Mouse (Mus musculus) T-cell, adult 2 months (primary cell): ENCODE results near the gene Ppox.
A peak's percentile ranks its signal among the peaks of the same experiment; 100 is the strongest.

Experiments used
- DNase-seq: peaks from one replicate; pipeline ENCODE4 v3.0.0; 2022; ENCODE audit warnings: low spot score

Ppox gene

DNA sequence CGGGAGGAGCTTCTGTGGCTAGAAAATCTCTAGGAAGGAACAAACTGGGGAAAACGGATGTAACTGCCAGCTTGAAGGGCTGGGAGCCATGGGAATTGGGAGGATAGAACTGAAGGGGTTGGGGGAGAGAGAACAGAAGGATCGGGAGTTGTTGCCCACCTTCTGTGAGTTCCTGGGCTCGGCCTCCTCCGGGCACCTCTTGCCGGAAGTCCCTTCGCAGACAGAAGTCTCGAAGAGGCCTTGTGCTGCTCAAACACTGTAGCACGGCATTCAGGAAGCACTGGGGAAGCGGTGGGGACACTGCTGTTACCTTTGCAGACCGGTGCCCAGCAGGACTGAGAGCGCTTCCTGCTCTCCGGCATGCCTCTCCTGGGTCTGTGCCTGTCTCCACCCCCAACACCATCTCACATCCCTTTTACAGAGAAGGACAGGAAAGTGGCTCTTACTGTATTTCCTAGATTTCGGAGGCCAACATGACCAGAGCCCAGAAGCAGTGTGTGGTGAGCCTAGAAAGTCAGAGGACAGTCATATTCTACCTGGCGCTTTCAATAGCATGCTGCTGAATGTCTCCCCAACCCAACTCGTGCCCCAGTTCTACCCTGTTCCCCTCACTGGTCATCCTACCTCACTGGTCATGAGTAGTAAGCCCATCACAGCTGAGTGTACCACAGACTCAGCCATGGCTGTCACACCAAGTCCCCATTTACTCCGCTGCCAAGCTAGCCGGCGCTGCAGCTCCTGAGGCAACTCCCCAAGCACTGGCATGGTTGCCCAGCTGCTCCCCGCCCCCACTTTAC is 4.3 kb upstream of the Ppox start:
- no peak for DNase-seq

GRCm38 (mm10) chr1:171284491-171284890 is 3.5 kb upstream of the Ppox start:
- DNase-seq, result no peak

DNA sequence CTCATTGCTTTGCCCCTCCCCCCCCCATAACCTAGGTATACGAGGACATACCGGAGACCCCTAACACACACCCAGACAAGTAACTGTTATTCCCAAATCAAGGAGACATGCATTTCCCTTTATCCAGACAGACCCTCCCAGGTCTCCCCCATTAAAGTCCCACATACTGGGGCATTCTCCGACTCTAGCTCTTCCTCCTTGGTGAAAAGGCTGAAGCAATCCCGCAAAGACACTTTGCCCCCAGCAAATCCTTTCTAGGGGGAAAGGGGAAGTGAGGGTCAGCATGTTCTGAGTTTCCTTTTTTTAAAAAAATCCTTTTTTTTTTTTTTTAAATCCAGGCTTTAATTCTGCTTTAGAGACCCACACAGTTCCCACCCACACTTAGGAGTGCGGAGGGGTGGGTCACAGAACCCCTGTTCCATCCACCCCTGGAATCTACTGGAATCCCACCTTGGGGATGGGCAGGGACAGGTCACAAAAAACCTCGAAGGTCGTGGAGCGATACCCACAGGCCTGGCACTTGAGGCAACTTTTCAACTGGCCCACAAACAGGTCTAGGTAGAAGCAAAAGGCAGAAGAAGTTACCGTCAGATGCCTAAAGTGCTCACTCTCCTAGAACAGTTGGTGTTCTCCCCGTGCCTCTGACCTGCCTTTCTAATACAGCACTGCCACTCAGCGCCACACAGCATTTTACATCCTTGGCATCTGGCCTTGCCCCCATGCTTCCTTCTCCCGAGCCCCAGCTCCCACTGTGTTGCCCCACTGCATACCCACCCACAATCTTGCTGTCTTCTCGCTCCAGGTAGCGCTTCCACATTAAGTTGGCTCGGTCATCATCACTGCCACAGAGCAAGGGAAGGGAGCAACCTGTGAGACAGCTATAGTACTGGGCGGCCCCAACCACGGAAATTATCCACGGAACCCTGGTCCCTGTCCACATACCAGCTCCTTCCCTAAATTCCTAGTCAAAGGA is 2.5 kb upstream of the Ppox start:
- DNase-seq, result no peak

- DNase-seq, result no peak
Observed at GRCm38 (mm10) chr1:171282086-171282805, 1.3 kb upstream of the Ppox start.

DNA sequence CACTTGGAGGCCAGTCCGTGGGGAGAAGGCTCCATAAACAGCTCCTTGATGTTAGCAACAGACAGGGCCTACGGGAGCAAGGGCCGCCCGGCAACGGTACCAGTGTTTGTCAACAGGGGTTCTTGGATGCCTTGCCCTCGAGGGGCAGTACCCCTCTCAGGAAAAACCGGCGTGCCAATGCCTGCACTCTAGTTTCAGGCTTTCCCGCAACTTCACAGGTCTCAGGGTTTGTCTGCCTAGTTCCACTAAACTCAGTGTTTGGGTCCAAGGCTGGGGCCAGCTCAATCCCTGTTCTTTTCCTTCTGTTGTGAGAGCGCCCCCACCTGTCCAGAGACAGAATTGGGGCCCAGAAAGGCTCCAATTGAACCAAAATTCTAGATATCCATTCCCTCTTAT is 540 bp upstream of the Ppox start:
- DNase-seq, result peak; percentile 73

DNA sequence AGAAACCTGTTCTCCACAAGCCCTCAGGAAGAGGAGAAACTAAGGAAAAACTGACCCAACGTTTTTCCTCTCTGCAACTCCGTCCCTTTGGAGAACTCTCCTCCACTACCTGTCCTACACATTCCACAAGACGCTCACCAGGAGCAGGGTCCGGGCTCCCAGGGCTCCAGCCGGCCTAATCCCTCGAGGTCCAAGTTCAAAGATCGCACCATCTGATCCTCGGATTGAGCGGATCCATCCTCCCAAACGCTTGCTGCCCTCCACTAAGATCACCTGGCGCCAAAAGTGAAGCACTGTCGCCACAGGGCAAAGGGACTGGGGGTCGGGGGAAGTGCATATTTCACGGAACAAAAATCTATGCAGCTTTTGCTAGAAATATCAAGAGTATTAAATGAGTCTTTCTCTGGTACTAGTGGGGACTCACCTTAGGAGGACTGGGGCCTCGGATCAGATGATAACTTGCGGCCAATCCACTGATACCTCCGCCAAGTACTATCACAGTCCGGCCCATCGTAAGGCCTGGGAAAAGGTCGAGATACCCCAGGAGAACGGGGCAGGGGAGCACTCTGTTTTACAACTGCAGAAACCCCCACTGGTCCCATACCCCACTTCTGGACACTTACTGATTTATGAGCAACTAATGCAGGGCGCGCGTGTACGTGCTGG is 603 bp downstream of the Ppox start:
- no peak for DNase-seq

- no peak for DNase-seq
Observed at GRCm38 (mm10) chr1:171279721-171280120, 1.3 kb downstream of the Ppox start.

- no peak for DNase-seq
Observed at GRCm38 (mm10) chr1:171279012-171279705, 1.8 kb downstream of the Ppox start.

DNA sequence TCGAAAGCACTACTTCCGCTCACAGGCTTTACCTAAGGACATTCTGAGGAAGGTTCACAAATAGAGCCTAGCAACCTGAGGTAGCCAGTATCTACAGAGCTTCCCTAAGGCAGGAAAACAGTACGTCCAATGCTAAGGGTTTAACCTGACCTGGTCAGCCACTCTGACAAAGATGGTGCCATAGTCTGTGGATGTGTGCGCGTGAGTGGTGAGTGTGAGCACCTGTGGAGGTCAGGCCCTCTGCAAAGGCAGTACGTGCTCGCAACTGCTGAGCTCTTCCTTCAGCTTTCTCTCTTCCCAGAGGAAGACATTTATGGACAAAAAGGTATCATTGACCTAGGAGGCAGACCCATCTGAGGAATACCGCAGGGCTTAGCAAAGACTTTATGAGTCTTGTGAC is 2.5 kb downstream of the Ppox start:
- DNase-seq, result no peak

DNA sequence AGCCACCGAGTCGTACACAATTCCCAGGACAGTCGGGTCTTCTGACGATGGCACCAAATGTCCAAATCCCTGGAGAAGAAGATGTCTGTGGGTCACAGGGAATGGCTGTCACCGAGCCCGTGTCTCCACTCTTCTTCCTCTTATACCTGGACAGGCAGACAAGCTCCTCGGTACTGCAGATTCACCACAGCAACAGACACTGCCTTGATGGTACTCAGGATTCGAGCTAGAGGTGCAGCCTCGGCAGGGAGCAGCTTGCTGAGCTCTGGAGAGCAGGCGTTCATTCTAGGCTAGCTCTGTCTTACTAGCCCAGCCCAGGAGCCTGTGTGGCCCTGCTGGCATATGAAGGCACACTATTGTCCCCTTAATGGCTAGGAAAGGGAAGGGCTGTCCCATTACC is 3.2 kb downstream of the Ppox start:
- DNase-seq, result no peak

GRCm38 (mm10) chr1:171276110-171276748 is 4.8 kb downstream of the Ppox start:
- DNase-seq, result no peak

- no peak for DNase-seq
Observed at GRCm38 (mm10) chr1:171275144-171275734, 5.7 kb downstream of the Ppox start.

DNA sequence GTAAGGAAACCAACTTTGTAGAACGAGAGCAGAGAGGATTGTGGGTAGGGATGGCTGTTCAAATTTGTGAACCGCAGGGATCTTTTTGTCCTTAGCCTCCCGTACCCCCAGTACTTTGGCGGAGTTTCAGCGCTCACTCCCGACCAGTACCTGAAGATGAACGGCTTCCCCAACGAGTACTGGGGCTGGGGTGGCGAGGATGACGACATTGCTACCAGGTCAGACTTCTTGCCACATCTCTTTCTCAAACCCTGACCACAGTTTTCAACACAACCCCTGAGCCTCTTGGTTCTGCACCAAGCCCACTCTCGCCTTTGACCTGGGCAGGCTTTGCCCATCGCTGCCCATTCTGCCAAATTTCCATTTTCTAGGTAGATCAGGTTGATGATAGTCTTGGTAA is 6.8 kb downstream of the Ppox start:
- no peak for DNase-seq

DNA sequence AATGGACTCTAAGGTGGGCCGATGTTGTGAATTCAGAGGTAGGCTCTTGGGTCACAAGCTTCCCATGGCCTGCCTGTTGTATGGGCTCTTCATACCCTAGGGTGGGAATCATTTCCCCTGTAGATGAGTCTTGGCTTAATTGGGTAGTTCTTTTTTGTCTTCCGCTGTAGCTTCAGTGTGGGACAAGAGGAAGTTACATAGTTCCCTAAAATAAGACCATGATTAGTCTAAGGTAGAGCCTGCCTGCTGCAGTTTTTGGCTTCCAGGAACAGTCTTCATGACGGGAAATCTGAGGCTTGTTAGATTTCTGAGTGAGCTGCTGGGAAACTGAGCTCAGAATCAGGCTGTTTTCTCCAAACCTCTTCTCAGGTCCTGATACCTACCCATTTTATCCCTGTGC is 8.9 kb downstream of the Ppox start:
- no peak for DNase-seq

DNA sequence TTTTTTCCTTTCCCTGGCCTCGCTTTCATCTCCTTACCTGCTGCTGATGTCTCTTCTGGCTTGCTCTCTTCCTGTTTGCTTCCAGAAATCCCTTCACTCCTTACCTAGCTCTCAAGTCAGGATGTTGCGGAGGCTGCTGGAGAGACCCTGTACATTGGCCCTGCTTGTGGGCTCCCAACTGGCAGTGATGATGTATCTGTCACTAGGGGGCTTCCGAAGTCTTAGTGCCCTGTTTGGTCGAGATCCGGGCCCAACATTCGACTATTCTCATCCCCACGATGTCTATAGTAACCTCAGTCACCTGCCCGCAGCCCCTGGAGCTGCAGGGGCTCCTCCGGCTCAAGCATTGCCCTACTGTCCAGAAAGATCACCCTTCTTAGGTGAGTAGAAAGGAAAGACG is 9.4 kb downstream of the Ppox start:
- DNase-seq, result no peak

GRCm38 (mm10) chr1:171271196-171271595 is 9.8 kb downstream of the Ppox start:
- no peak for DNase-seq

DNA sequence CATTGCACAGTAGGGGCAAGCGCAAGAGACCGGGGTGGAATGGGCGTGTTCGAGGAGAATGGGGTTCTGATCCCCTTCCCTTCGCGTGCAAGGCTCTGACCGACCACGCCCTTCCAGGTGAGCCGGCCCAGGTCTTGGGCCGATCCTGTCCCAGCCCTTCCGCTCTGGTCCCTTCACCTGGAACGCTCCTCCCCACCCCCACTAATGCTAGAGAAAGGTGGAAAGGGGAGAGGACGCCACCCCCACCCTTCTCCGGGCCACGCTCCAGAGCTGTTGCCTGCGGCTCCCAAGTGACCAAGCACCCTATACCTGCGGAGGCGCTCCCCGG is 10.4 kb downstream of the Ppox start:
- DNase-seq, result no peak

DNA sequence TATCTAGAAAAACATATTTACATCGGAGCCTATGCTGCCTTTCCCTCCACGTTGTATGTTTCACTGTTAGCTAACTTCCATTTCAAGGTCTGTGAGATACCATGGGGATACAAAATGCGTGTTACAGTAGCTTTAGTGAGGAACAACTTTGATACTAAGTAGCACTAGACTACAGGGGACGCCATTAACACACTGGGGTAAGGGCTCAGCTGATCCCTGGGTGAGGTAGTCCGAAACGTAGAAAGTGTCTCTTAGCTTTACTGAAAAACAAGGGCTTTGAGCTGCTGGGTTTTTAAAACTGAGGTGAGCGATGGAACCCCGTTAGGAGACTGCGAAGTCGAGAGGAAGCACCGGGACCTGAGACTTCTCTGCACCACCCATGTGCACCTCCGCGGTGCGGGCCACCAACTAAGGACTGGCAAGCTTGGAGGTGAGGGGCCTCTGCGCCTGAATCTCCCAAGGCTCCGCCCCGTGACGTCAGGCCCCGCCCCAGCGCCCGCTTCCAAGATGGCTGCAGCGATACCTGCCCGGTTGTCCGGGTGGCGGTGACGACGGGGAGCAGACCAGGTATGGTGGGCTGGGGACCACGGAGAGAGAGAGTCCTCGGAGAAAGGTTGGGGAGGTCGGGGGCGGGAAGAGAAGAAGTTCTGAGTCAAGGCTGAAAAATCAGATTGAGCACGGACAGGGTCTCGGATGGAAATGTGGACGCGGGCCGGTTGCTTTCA is 11.0 kb downstream of the Ppox start, which contains the start of gene B4galt3:
B4galt3 (plus strand) TSS at position 481 of the 725 bp plus-strand sequence.
- DNase-seq, result peak; percentile 95

DNA sequence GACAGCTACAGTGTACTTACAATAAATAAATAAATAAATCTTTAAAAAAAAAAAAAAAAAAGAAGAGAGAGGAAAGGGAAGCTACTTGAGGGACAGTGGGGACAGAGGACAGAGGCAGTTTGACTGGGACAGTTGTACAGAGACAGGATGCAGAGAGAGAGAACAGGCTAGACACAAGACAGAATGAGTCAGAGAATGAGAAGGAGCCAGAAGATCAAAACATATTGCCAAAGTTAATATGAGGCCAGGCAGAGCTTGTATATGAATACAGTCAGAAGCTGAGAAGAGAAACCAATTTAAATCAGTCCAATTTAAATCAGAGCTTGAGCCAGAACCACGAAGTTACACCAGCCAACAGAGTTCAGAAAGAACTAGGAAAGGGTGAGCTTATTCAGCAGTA is 12.6 kb downstream of the Ppox start:
- no peak for DNase-seq
